ENCODE assay signal across 24 mouse cellular contexts in genomic region chr2:65990754-65991153, GRCm38 (mm10).
"Had no signal": no experiment of that assay in that cellular context is flagged by ENCODE, and none has a peak within 500 bp of the region (broad histone marks: within the 10 kb centered on the region; RNA-seq: fewer than 3 reads in every experiment).

No protein-coding gene starts in this region.

- H3K9ac ChIP-seq: heart, embryonic 12.5 days; hindbrain, embryonic 14.5 days; intestine, embryonic 15.5 days; limb, embryonic 12.5 days had no signal

- H3K27ac ChIP-seq: gastrocnemius, adult 2 months; heart, embryonic 10.5 days; hindbrain, embryonic 10.5 days; intestine, embryonic 15.5 days; layer of hippocampus, adult 2 months; left cerebral cortex, adult 2 months; limb, embryonic 12.5 days had no signal

- DNase-seq: gastrocnemius, adult 2 months; gastrocnemius, postnatal 10 days; gastrocnemius, postnatal 25 days; heart, adult 18-20 months; heart, postnatal 10 days; heart, postnatal 4 days; kidney, adult 18-20 months; kidney, adult 8-10 months; kidney, postnatal 10 days; kidney, postnatal 25 days; kidney, postnatal 4 days; liver had no signal

- ATAC-seq: hindbrain, embryonic 16.5 days; inflammation-experienced regulatory T-cells, adult 6 months; intestine, embryonic 15.5 days; intestine, postnatal 0 days had no signal

- H3K4me3 ChIP-seq: gastrocnemius, adult 2 months; heart, embryonic 10.5 days; heart, embryonic 12.5 days; hindbrain, embryonic 10.5 days; intestine, embryonic 15.5 days; layer of hippocampus, adult 2 months; left cerebral cortex, adult 2 months; limb, embryonic 10.5 days; limb, embryonic 12.5 days had no signal

- H3K36me3 ChIP-seq: heart, embryonic 10.5 days; heart, embryonic 12.5 days; hindbrain, embryonic 10.5 days; intestine, embryonic 15.5 days; limb, embryonic 10.5 days; limb, embryonic 12.5 days had no signal

- H3K4me1 ChIP-seq: heart, embryonic 10.5 days; intestine, embryonic 15.5 days had no signal

- H3K27me3 ChIP-seq: intestine, embryonic 15.5 days; limb, embryonic 12.5 days had no signal

- H3K4me2 ChIP-seq: heart, embryonic 12.5 days; hindbrain, embryonic 14.5 days; intestine, embryonic 15.5 days; limb, embryonic 12.5 days had no signal

- H3K9me3 ChIP-seq: heart, embryonic 10.5 days; heart, embryonic 12.5 days; hindbrain, embryonic 10.5 days; intestine, embryonic 15.5 days; limb, embryonic 10.5 days; limb, embryonic 12.5 days had no signal
